Mouse (Mus musculus) ES-E14 (cell line): ENCODE measurements around the gene Olfr1417. TPM values are rescaled to one million over a fixed set of nuclear protein-coding genes. Genes with fewer than 3 reads are reported as not detected.
"Not testable (repeated sequence)": the region's sequence is repeated elsewhere in the genome, so short reads cannot be mapped to it uniquely, and the experiment has no call there.

ENCODE experiments used
- DNase-seq: peaks from one replicate; pipeline ENCODE4 v3.0.0-alpha.2; 2013; ENCODE audit warnings: low read depth, low spot score
- H3K27ac ChIP-seq: 2 replicates; pipeline ENCODE4 v1.5.1; 2012; ENCODE audit warnings: low read depth, mild to moderate bottlenecking, low read length, moderate library complexity, mixed read lengths; ENCODE audit not compliant: poor library complexity, insufficient read depth, severe bottlenecking
- H3K36me3 ChIP-seq: 2 replicates; pipeline ENCODE4 v1.6.1; 2012; ENCODE audit warnings: mild to moderate bottlenecking, low read length, moderate library complexity, mixed read lengths; ENCODE audit not compliant: control insufficient read depth, poor library complexity, insufficient read depth, severe bottlenecking
- H3K4me1 ChIP-seq, 2 experiments: fragments of 150-350 bp in 1 of 2; sonication (generic) in 1 of 2; 2 replicates each; pipeline ENCODE4 v1.6.1; 2012; ENCODE audit warnings: low read length in 2 of 2, mild to moderate bottlenecking in 1 of 2, mixed read lengths in 1 of 2; ENCODE audit not compliant: control insufficient read depth in 2 of 2, insufficient read depth in 2 of 2, poor library complexity in 1 of 2
- H3K4me3 ChIP-seq, 2 experiments: fragments of 150-350 bp in 1 of 2; sonication (generic) in 1 of 2; 2 replicates each; pipeline ENCODE4 v1.5.1; 2012; ENCODE audit warnings: low read length in 2 of 2, low read depth in 1 of 2, mild to moderate bottlenecking in 1 of 2, mixed read lengths in 1 of 2; ENCODE audit not compliant: insufficient read depth in 1 of 2, poor library complexity in 1 of 2, severe bottlenecking in 1 of 2
- H3K9ac ChIP-seq: 2 replicates; pipeline ENCODE4 v1.6.1; 2012; ENCODE audit warnings: low read depth, mild to moderate bottlenecking, low read length, mixed read lengths; ENCODE audit not compliant: poor library complexity, insufficient read depth, severe bottlenecking
- H3K9me3 ChIP-seq: fragments of 150-350 bp; sonication (generic); 2 replicates; pipeline ENCODE4 v1.6.1; 2012; ENCODE audit warnings: low read depth, mild to moderate bottlenecking, low read length; ENCODE audit not compliant: control insufficient read depth, insufficient read depth
- CHD2 ChIP-seq: IDR thresholded peaks from 2 replicates; pipeline ENCODE4 v1.6.1; 2014; ENCODE audit warnings: mild to moderate bottlenecking, low read depth, low read length, inconsistent platforms
- HCFC1 ChIP-seq: IDR thresholded peaks from 2 replicates; pipeline ENCODE4 v1.6.1; 2012; ENCODE audit warnings: low read length, inconsistent platforms, borderline replicate concordance; ENCODE audit not compliant: insufficient read depth
- MAFK ChIP-seq: IDR thresholded peaks from 2 replicates; pipeline ENCODE4 v1.6.1; 2014; ENCODE audit warnings: mild to moderate bottlenecking, low read depth, low read length, inconsistent platforms; ENCODE audit not compliant: insufficient read depth
- ZC3H11A ChIP-seq: IDR thresholded peaks from 2 replicates; pipeline ENCODE4 v1.6.1; 2012; ENCODE audit warnings: low read depth, mild to moderate bottlenecking, inconsistent platforms, low read length, borderline replicate concordance
- ZNF384 ChIP-seq: IDR thresholded peaks from 2 replicates; pipeline ENCODE4 v1.6.1; 2012; ENCODE audit warnings: low read depth, low read length, inconsistent platforms
- in situ Hi-C, 2 experiments: fragments of 600-800 bp; cut with MboI; formaldehyde crosslinking; loops; one replicate each; pipeline ENCODE4 v1.15.1; 2025; ENCODE audit warnings: low sequenced_read_pairs in 2 of 2, inconsistent platforms in 1 of 2; ENCODE audit not compliant: unreplicated experiment in 2 of 2
- total RNA-seq: library from RNA; depleted of rRNA; stranded (reverse); fragments of 300-350 nt; gene quantifications from 2 replicates; pipeline ENCODE4 v1.2.3, GENCODE M21; 2012; rRNA removed

Olfr1417 gene
- not detected in 2 replicates for total RNA-seq

DNA sequence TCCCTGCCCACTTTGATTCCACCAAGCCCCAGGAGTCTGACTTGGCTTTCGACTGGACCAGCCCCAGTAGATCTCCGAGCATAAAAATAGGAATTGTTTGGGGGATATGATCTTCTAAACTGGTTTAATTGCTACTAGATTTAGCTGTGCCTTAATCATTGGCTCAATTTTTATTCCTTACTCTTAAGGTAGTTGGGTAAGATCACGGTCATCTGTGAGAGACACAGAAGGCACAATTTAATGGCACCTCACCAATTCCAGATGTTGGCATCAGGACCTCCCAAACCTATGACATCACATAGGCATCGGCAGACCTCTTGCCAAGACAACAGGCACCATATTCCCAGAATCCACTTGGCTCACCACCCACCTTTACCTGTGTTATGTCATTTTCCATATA is at the start of gene Olfr1417:
TSS of gene Olfr1417 (minus strand) at position 101 of the 400 bp plus-strand sequence.
- Histone ChIP-seq H3K4me3 (no peak within 1 kb of the TSS), H3K9me3 (no peaks in the 10 kb centered on the region), H3K27ac (no peak within 1 kb of the TSS), H3K4me1 (no peaks in the 10 kb centered on the region), H3K36me3 (no peaks in the 10 kb centered on the region), H3K9ac (no peak within 1 kb of the TSS)
- DNase-seq = no peak
- no peak for TF ChIP-seq ZC3H11A
- no peak for TF ChIP-seq HCFC1
- TF ChIP-seq ZNF384 = no peak
- no peak for TF ChIP-seq CHD2
- no peak for TF ChIP-seq MAFK
- in situ Hi-C loops = no loop called here

DNA sequence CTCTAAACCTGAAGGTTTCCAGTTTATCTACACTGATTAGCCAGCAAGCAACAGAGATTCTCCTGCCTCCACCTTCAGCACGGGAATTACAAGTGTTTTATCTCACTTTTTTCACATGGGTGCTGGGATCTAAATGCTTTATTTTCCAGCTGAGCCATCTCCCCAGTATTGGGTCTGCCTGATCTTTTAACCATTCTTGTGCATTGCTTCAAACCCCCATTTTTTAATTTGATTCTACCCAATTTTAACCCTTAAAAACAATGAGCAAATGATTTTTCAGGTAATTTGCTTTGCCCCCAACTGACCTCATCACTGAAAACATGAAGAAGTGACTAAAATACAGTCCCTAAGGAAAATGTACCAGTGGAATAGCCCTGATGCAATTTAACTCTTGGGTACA is 47.2 kb upstream of the Olfr1417 start, which contains the start of gene Olfr1420:
TSS of gene Olfr1420 (plus strand) at position 301 of the 400 bp plus-strand sequence.
- no peak for DNase-seq
- H3K27ac ChIP-seq = no peak within 1 kb of the TSS
- no peak within 1 kb of the TSS for H3K9ac ChIP-seq
- H3K4me1 ChIP-seq = no peaks in the 10 kb centered on the region
- H3K9me3 ChIP-seq = no peaks in the 10 kb centered on the region
- H3K36me3 ChIP-seq = no peaks in the 10 kb centered on the region
- H3K4me3 ChIP-seq = no peak within 1 kb of the TSS
- no peak for TF ChIP-seq MAFK
- no peak for TF ChIP-seq ZNF384
- TF ChIP-seq HCFC1 = no peak
- no peak for TF ChIP-seq ZC3H11A
- no peak for TF ChIP-seq CHD2
- in situ Hi-C loops = no loop called here

- in situ Hi-C loops, H3K9me3 ChIP-seq, H3K4me1 ChIP-seq, H3K36me3 ChIP-seq, H3K27ac ChIP-seq, H3K9ac ChIP-seq, DNase-seq: not testable (repeated sequence)
- peak; percentile 62 for TF ChIP-seq ZNF384
- H3K4me3 ChIP-seq = peak overlapping the region; percentile 26 to 34; a peak in 2 of 4 replicates
Measured at GRCm38 (mm10) chr19:11878404-11878803, 39.4 kb upstream of the Olfr1417 start.

DNA sequence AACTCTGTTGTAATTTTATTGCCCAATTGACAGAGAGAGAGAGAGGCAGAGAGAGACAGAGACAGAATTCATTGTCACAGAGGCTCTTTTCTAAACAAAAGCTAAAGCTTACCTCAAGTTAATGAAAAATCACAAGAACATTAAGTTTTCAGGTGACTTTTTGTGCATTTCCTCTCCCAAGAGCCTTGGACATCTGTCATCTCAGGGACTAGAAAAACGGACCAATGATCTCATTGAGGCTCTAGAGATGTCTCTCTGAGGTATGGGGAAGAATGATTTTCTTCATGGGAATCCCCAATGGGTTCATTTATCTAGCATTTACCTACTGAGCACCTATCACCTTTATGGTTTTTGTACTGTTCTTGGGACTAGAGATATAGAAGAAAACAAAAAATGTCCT is 36.0 kb upstream of the Olfr1417 start, which contains the start of gene Olfr1419:
TSS of gene Olfr1419 (minus strand) at position 101 of the 400 bp plus-strand sequence.
- DNase-seq = no peak
- Histone ChIP-seq H3K9me3 (no peaks in the 10 kb centered on the region), H3K4me1 (no peaks in the 10 kb centered on the region), H3K27ac (no peak within 1 kb of the TSS), H3K4me3 (no peak within 1 kb of the TSS), H3K36me3 (no peaks in the 10 kb centered on the region), H3K9ac (no peak within 1 kb of the TSS)
- no peak for TF ChIP-seq MAFK
- in situ Hi-C loops = no loop called here

GRCm38 (mm10) chr19:11867837-11868236 is 28.8 kb upstream of the Olfr1417 start:
- peaks cover 0 to 4% of the 10 kb centered on the region in 2 experiments; a peak in 1 of 4 replicates for H3K4me1 ChIP-seq
- H3K4me3 ChIP-seq = no peak overlapping the region
- no peaks in the 10 kb centered on the region for H3K9me3 ChIP-seq
- TF ChIP-seq ZC3H11A (0 out of 2 replicates have a peak, but pooled peaks have one; percentile 36), CHD2 (no peak)
- peak; percentile 40 for DNase-seq
- H3K9ac ChIP-seq = no peak overlapping the region
- no peak overlapping the region for H3K27ac ChIP-seq
- no peaks in the 10 kb centered on the region for H3K36me3 ChIP-seq
- in situ Hi-C loops = no loop called here
